ENCODE assay signal across 8 mouse cellular contexts in the genomic region with DNA sequence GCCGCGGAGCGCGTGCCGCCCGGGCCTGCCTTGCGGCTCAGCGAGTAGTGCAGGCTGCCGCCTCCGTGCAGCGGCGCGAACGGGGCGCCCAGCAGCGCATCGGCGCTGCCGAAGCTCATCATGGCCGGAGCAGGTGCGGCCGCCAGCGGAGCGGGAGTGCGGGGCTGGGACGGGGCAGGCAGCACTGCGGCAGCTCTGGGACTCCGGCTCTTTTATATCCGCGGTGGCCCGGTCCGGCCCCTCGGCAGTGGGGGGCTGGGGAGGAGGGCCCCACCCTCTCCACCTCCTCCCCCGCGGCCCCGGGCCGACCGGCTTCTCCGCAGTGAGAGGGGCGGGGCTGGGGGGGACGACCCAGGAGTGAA. TPM values are rescaled to one million over a fixed set of nuclear protein-coding genes. Genes with fewer than 3 reads are reported as not detected.
A peak's percentile ranks its signal among the peaks of the same experiment; 100 is the strongest.
DNase-seq lines count a peak whose midpoint lies in the region; ATAC-seq and TF ChIP-seq lines count a peak whose summit lies in the region.

A gene (minus strand): TSS at position 252 of the 362 bp plus-strand sequence.

- WGBS in heart, embryonic 11.5 days (ENCODE audit: insufficient replicate concordance) = under 1% methylated on average over 29 of the region's 41 CpGs
- WGBS in thymus, adult 2 months = 1% methylated on average over 41 of the region's 41 CpGs
- WGBS in hindbrain, embryonic 14.5 days = 2% methylated on average over 26 of the region's 41 CpGs
- WGBS in liver, embryonic 16.5 days (ENCODE audit: insufficient replicate concordance) = under 1% methylated on average over 32 of the region's 41 CpGs

- no peak for TF ChIP-seq CTCF in thymus, adult 2 months (IDR thresholded peaks at IDR 0.05; ENCODE audit: borderline replicate concordance, control insufficient read depth, extremely low read depth, insufficient read depth, low read length, poor library complexity)

- H3K4me3 ChIP-seq in heart, embryonic 11.5 days (ENCODE audit: low read depth, low read length) = peak within 1 kb of the TSS; percentile 61
- H3K4me3 ChIP-seq in thymus, adult 2 months (ENCODE audit: control insufficient read depth, insufficient read depth, low read length) = peak within 1 kb of the TSS; percentile 47
- H3K4me3 ChIP-seq in hindbrain, embryonic 14.5 days (replicated peaks; ENCODE audit: low read length) = peak within 1 kb of the TSS; percentile 74
- peak within 1 kb of the TSS; percentile 47 for H3K4me3 ChIP-seq in liver, embryonic 16.5 days (ENCODE audit: low read depth, low read length)

- TF ChIP-seq POLR2A in thymus, adult 2 months (IDR thresholded peaks at IDR 0.05; ENCODE audit: control insufficient read depth, extremely low read depth, insufficient read depth, low read length, poor library complexity) = no peak

- H3K9ac ChIP-seq in heart, embryonic 11.5 days (ENCODE audit: low read depth, low read length) = no peak within 1 kb of the TSS
- H3K9ac ChIP-seq in hindbrain, embryonic 14.5 days = peak within 1 kb of the TSS; percentile 82
- H3K9ac ChIP-seq in liver, embryonic 16.5 days (ENCODE audit: low read depth, low read length) = no peak within 1 kb of the TSS

- no peak within 1 kb of the TSS for H3K27ac ChIP-seq in heart, embryonic 11.5 days (ENCODE audit: low read depth, low read length)
- H3K27ac ChIP-seq in thymus, adult 2 months (ENCODE audit: control insufficient read depth, insufficient read depth, low read length) = no peak within 1 kb of the TSS
- peak within 1 kb of the TSS; percentile 92 for H3K27ac ChIP-seq in hindbrain, embryonic 14.5 days
- no peak within 1 kb of the TSS for H3K27ac ChIP-seq in liver, embryonic 16.5 days (ENCODE audit: low read length)

- peaks cover 9% of the 10 kb centered on the region for H3K4me1 ChIP-seq in heart, embryonic 11.5 days (ENCODE audit: control insufficient read depth, insufficient read depth, low read length)
- peaks cover 14% of the 10 kb centered on the region for H3K4me1 ChIP-seq in thymus, adult 2 months (replicated peaks; ENCODE audit: control insufficient read depth, insufficient read depth, low read length)
- H3K4me1 ChIP-seq in hindbrain, embryonic 14.5 days (replicated peaks; ENCODE audit: control insufficient read depth, insufficient read depth, low read length) = peaks cover 17% of the 10 kb centered on the region
- H3K4me1 ChIP-seq in liver, embryonic 16.5 days (ENCODE audit: control insufficient read depth, low read depth, low read length) = peaks cover 13% of the 10 kb centered on the region

- peak within 1 kb of the TSS; percentile 79 for H3K4me2 ChIP-seq in heart, embryonic 11.5 days
- H3K4me2 ChIP-seq in hindbrain, embryonic 14.5 days (replicated peaks) = peak within 1 kb of the TSS; percentile 63
- H3K4me2 ChIP-seq in liver, embryonic 16.5 days (ENCODE audit: low read depth, low read length) = peak within 1 kb of the TSS; percentile 69

- no peaks in the 10 kb centered on the region for H3K9me3 ChIP-seq in heart, embryonic 11.5 days (replicated peaks; ENCODE audit: control insufficient read depth, low read length)
- H3K9me3 ChIP-seq in hindbrain, embryonic 14.5 days (ENCODE audit: control insufficient read depth, low read length) = no peaks in the 10 kb centered on the region
- H3K9me3 ChIP-seq in liver, embryonic 16.5 days (replicated peaks; ENCODE audit: control insufficient read depth, low read length) = no peaks in the 10 kb centered on the region

- no peak for ATAC-seq in heart, embryonic 11.5 days (replicated peaks; ENCODE audit: insufficient number of reproducible peaks, low FRiP score, low TSS enrichment)
- ATAC-seq in hindbrain, embryonic 14.5 days (ENCODE audit: low FRiP score) = peak; percentile 22
- no peak for ATAC-seq in liver, embryonic 16.5 days (ENCODE audit: low read depth)

- H3K36me3 ChIP-seq in heart, embryonic 11.5 days (ENCODE audit: control insufficient read depth, insufficient read depth, low read length) = no peaks in the 10 kb centered on the region
- H3K36me3 ChIP-seq in thymus, adult 2 months (ENCODE audit: control insufficient read depth, insufficient read depth, low read length) = no peaks in the 10 kb centered on the region
- no peaks in the 10 kb centered on the region; the same call in 1 of the 2 replicates for H3K36me3 ChIP-seq in hindbrain, embryonic 14.5 days (replicated peaks; ENCODE audit: control insufficient read depth, insufficient read depth)
- H3K36me3 ChIP-seq in liver, embryonic 16.5 days (ENCODE audit: control insufficient read depth, insufficient read depth) = no peaks in the 10 kb centered on the region

- intact Hi-C loops in heart, postnatal 14 days (cut with DNase I) = no loop called here

- no peak for DNase-seq in heart, postnatal 14 days
- DNase-seq in thymus, adult 2 months = no peak
- DNase-seq in thymus, postnatal 4 days = no peak
- no peak for DNase-seq in hindbrain, embryonic 14.5 days (ENCODE audit: low spot score)
- no peak for DNase-seq in gastrocnemius, adult 8-10 months (ENCODE audit: low spot score in 2 of 2)
- DNase-seq in ovary, adult 18-20 months (ENCODE audit: low spot score) = no peak

- H3K27me3 ChIP-seq in heart, embryonic 11.5 days (ENCODE audit: control insufficient read depth, insufficient read depth, low read length) = peaks cover 78% of the 10 kb centered on the region
- H3K27me3 ChIP-seq in thymus, adult 2 months (ENCODE audit: control insufficient read depth, insufficient read depth, low read length) = peaks cover 6% of the 10 kb centered on the region; the same call in 1 of the 2 replicates
- H3K27me3 ChIP-seq in hindbrain, embryonic 14.5 days (ENCODE audit: control insufficient read depth, insufficient read depth, low read length) = peaks cover 73% of the 10 kb centered on the region
- peaks cover 78% of the 10 kb centered on the region for H3K27me3 ChIP-seq in liver, embryonic 16.5 days (ENCODE audit: control insufficient read depth, insufficient read depth, low read depth, low read length)

RNA-seq across cellular contexts. Expression of the gene that starts here (rescaled TPM):
- polyA plus RNA-seq in heart, embryonic 11.5 days (2014; fragmentation: Nextera tagmentation; extraction: Ambion mirVana) = 0.43 and 0.97 TPM in 2 replicates
- under 1 TPM in 1 of 2 experiments, not detected in 1; 0.05 TPM for total RNA-seq in heart, postnatal 14 days (2021)
- 2.8 and 3.7 TPM in 2 replicates for polyA plus RNA-seq in thymus, adult 2 months (2012; rRNA removed)
- polyA plus RNA-seq in hindbrain, embryonic 14.5 days (2014; fragmentation: Nextera tagmentation; extraction: Ambion mirVana) = 11.8 and 17.9 TPM in 2 replicates
- 0.11 and 0.14 TPM in 2 replicates for polyA plus RNA-seq in liver, embryonic 16.5 days (2015; fragmentation: Nextera tagmentation; extraction: Ambion mirVana)
- total RNA-seq in gastrocnemius, adult 8-10 months (2022) = not detected
